Mouse (Mus musculus): Measurements from ENCODE around the gene Uqcrfs1.

DNA sequence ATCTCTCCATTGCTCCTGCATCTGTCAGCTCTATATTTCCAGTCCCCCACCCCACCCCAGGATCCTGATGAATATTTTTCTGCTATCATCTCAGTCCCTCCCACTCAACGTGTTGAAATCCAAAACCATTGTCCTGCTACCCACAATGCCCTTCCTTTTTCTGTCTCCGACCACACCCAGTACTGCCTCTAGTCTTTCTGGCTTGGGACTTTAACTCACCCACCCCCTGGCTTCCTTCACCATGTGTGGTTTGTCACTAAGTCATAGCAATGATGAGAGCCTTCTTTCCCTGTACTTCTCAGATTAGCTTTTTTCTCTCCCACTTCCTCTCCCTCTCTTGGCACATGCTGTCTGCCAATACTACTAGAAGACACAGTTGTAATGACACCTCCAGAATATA lies 31.7 kb upstream of the Uqcrfs1 start:
- TF ChIP-seq POLR2A (IDR thresholded peaks at IDR 0.05; ENCODE audit: low read depth, low read length) = no peak
- no peak for TF ChIP-seq CTCF (IDR thresholded peaks at IDR 0.05; ENCODE audit: extremely low read depth, insufficient read depth, insufficient read length, insufficient replicate concordance)
